Mouse (Mus musculus) c-Kit-positive CD71-positive TER-119-positive erythroid progenitor cells, embryonic 14.5 days (primary cell): ENCODE data around the gene Doc2a.
"Not testable (repeated sequence)": the region's sequence is repeated elsewhere in the genome, so short reads cannot be mapped to it uniquely, and the experiment has no call there.

Experiments
- DNase-seq: peaks from one replicate; pipeline ENCODE4 v3.0.0-alpha.2; 2013; ENCODE audit warnings: low spot score

The Doc2a gene

DNA sequence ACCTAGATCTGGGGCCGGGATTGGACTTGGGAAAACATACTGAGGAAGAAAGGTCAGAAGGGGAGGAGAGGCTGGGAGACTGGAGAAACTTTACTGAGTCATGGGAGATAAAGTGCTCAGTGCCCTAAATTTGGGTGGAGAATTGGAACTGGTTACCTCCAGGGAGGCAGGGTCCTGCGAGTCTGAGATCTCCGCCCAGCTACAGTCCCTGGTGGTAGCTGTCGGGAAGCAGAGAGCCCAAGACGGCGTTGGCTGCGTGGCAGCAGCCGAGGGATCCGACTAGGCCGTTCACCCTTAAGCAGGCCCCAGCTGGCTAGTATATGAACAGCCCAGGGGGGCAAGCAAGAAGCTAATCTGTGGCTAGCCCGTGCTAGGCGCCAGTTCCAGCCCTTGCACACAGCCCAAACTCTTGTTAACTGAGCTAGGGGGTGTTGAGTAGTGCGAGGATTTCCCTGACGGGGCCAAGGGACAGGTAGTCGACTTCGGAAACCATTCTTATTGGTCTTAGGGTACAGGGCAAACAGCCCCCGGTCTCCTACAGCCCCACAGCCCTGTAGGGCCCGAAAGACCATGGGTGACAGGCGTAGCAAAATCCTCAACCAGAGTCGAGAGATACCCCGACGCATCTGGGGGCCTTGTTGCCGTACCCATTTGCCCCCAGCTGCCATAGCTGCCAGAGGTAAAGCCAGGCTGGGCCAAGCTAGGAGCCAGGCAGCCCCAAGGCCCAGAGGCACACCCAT lies 22.7 kb downstream of the Doc2a start:
- no peak for DNase-seq

DNA sequence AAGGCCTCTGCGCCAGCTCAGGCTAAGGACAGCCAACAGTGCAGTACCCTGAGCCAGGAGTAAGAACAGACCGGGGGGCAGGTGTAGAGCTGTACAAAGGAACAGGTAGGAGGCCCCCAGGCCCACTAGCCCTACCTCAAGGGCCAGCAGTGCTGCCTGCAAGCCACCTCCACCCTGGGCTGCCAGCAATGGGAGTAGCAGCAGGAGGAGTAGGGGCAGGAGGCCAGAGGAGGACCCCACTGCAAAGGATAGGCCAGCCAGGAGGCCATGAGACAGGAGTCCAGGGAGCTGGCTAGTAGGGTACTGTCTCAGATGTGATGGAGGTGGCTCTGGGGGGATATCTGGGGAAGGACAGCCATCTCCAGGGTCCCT lies 23.3 kb downstream of the Doc2a start:
- no peak for DNase-seq

DNA sequence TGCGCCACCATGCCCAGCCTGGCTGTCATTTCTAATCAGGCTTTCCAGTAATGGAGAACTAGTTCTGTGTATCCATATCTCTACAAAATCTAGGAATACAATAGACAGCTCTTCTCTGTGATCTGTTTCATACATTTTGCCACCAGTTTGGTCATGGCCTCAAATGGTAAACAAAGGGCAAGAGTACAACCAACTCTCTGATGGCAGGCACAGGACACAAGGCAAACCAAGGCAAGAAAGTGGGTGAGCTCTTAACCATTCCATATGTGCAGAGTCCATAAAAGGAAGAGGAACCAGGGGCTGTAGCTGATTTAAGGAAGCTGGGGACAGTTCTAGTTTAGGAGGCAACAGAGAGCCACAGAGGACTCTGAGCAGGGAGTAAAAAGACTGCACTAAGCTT lies 30.0 kb downstream of the Doc2a start:
- no peak for DNase-seq

DNA sequence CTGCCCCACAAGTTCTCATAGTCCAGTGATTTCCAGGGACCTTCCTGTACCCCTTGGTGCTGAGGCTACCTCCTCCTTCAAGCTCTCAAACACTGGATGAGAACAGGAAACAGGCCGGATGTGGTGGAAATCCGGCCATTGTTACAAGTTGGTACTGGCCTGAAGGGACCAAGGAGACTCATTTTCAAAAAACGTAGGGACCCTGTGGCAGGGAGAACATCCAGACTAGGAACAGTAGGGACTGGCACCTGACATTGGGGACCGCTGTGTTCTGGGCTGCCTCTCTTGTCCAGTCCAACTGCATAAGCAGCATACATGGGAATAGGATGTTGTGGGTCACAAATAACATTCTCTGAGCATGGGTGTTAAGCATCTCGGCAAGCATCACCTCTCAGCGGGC lies 33.8 kb downstream of the Doc2a start:
- DNase-seq: no peak

DNA sequence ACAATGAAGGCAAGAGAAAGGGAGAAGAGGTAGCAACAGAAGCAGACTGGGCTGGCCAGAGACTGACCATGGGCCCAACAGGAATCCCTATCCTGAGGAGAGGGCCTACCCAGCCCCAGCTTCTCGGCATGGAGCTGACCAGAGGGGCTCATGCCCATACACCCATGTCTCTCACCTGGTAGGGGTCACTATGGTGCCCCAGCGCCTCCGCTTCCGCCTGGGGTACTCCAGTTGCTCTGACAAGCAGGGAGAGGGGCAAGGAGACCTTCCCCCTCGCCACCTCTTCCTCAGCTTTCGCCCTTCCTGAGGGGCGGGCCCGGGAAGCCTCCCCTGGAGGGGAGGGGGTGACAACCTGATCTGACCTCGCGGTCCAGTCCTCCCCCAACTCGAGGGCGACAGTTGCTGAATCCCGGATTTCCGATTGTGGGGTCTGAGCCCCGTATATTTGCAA lies 36.5 kb downstream of the Doc2a start:
- no peak for DNase-seq

DNA sequence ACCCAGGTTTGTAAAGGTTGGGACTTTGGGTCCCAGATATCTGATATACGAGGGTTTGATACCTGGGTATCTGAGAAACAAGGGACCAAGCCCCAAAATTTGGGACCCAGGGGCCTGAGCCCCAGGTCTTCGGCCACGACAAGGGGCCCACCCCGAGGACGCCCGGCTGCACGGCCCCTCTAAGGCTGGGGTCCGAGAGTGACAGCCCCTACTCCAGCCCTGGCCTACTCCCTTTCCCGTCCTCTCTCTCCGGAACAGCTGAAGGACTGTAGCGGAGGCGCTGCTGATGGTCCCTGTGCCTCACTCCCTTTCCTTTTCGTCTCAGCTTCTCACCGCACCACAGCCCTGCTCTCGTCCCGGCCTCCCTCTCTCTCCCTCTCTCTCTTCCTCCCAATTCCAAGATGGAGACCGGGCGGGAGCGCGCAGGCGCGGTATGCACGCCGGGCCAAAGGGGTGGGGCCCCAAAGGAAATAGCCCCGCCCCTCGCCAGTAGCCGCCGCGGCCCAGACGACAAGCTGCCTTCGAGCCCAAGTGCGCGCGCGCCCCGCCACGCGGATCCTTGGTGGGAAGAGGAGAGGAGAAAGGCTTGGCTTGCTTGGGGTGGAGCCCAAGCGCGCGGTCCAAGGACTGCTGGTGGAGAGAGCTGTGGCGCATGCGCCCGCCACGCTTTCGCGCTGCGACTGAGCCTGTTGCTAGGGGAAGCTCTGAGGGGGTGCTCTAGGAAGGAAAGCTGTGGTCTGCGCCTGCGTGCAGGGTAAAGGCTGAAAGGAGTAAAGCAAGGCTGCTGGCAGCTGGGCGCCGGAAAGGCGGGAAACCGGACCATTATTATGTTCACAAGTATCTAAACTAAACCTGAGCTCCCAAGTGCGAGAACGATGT lies 37.3 kb downstream of the Doc2a start, which contains the start of gene Taok2:
Gene Taok2 (minus strand): TSS at position 418 of the 879 bp plus-strand sequence.
- peak; percentile 94 for DNase-seq

DNA sequence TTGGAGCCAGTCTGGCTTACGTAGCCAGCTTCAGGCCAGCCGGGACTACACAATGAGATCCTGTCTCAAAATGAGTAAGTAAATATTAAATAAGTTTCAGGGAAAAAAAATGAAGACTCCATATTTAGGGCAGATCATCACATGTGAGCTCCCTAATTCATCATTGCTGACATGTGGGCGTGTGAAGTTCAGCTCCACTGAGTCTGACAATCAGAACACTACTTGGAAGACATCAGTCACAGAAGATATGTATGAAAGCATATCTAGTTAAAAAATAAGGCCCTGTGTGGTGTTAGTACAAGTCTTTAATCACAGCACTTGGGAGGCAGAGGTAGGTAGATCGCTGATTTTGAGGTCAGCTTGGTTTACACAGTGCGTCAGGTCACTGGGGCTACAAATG lies 40.1 kb downstream of the Doc2a start:
- DNase-seq: no peak

DNA sequence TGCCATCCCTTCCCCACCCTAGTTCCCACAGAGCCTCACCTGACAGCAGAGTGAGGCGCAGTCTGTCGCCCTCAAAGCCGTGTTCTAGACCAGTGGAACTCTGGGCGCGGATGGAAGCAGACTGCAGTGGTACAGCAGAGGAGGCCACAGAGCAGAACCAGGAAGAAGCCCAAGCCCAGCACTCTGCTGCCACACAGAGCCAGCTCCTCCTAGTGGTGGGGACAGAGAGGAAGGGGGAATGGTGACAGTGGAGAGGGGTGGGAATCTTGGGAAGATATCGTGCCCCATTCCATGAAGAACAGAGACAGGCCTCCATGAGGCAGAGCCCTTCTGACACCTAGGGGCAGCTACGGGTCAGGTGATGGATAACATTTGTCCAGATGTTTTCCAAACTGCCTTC lies 41.6 kb downstream of the Doc2a start:
- DNase-seq: no peak

DNA sequence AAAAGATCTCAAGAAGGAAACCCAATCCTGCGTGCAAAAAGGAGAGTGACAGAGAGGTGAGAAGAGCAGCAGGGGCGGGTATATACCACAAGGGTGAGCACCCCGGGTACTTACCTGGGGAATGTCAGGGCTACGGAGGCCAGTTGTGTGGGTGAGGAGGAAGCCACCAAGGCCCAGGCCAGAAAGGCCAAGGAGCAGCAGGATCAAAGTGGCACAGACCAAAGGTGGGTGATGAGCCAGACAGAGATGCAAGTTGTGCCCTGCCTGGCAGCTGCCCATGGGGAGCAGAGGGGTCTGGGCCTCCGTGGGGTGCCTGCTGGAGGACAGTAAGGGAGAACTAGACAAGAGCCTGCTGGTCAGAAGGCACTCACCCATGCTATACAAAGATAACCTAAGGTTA lies 49.7 kb downstream of the Doc2a start:
- DNase-seq: no peak

DNA sequence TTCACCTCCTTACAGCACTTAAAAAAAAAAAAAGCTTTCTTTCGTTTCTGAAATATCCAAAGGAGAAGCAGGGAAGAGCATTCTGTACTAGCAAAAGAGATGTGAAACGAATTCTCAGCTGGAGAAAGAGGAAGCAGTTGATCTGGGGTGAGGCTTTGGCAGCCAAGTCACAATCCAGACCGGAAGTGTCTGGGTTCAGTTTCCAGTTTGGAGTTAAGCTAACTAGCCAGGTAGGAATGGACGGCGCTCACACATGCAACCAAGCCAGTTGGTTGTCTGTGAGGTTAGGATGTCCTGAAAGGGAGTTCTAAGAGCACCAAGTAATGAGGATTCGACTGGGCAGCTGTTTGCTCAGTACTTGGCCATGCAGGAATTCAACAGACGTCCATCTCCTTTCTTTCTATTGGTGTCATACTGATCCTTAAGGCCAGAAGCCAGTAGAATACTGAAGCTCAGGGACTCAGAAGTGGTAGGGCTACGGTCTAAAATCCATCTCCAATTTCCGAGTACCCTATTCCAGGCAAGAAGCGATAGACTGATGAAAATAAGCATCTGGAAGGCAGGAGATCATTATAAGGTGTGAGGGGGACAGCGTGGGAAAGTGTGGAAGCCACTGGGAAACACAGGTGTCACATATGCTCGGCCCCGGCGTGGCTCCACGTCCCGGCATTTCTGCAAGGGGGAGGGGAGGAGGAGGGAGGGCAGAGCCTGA lies 50.3 kb downstream of the Doc2a start:
- peak; percentile 45 for DNase-seq

DNA sequence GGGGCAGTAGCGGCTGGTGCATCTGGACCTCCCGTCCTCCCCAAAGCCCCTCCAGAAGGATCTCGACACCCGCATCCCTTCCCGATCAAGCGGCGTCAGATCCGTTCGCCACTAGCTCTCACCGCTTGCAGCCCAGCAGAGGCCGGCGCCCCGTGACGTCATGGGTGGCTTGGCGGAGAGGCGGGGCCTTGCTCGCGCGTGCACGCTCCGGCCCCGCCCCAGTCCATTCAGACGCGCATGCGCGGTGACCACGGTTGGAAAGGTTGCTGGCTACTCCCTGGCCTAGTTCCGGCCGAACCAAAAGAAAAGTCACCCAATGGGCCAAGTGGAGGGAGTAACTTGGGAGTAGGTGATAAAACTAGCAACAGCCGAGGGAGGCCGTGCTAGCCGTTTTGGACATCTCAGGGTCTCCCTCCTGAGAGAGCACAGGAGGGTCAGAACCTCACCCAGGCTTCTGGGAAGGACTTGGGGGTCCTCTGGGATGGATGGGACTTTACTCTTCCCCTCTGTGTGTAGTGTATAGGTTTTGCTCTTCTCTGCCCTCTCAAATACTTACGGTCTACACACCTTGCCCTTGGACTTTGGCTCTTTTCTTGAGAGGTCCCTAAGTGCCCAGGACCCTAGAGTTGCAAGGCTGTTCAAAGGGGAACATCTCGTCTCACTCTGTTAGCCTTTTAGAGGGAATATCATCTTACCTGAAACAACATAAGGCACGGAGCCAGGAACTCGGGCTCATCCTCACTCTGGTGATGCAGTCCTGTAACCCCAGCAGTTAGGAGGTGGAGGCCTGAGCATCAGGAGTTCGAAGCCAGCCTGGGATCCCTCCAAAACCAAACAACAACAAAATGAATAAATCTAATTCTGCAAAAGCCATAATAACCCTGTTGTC lies 51.1 kb downstream of the Doc2a start:
- peak; percentile 91 for DNase-seq

DNA sequence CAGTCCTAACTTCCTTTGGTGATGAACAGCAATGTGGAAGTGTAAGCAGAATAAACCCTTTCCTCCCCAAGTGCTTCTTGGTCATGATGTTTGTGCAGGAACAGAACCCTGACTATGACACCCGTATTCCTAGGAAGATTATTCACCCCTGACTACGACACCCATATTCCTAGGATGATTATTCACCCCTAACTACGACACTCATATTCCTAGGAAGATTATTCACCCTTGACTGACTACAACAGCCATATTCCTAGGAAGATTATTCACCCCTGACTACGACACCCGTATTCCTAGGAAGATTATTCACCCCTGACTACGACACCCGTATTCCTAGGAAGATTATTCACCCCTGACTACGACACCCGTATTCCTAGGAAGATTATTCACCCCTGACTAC lies 52.6 kb downstream of the Doc2a start:
- not testable (repeated sequence) for DNase-seq
